Mouse (Mus musculus) embryonic fibroblast, embryonic 13.5 days (primary cell): ENCODE measurements around the gene Bag6. TPM values are rescaled to one million over a fixed set of nuclear protein-coding genes. Genes with fewer than 3 reads are reported as not detected.

Experiments used
- H3K27ac ChIP-seq: 2 replicates; pipeline ENCODE4 v1.5.1; 2012; ENCODE audit warnings: low read length, control low read depth, inconsistent platforms; ENCODE audit not compliant: insufficient read depth
- H3K4me1 ChIP-seq: 2 replicates; pipeline ENCODE4 v1.6.1; 2011; ENCODE audit warnings: low read length; ENCODE audit not compliant: control insufficient read depth, insufficient read depth
- H3K4me3 ChIP-seq: 2 replicates; pipeline ENCODE4 v1.5.1; 2011; ENCODE audit warnings: mild to moderate bottlenecking, control low read depth, low read length; ENCODE audit not compliant: insufficient read depth
- CTCF ChIP-seq: IDR thresholded peaks from 2 replicates; pipeline ENCODE4 v1.5.1; 2011; ENCODE audit warnings: mild to moderate bottlenecking, control low read depth, low read length, moderate library complexity, borderline replicate concordance; ENCODE audit not compliant: insufficient read depth
- POLR2A ChIP-seq: IDR thresholded peaks from 2 replicates; pipeline ENCODE4 v1.6.1; 2011; ENCODE audit warnings: low read depth, mild to moderate bottlenecking, control low read depth, low read length, moderate library complexity
- polyA plus RNA-seq: library from polyadenylated mRNA; stranded (reverse); fragments of >200 nt; gene quantifications from 2 replicates; pipeline ENCODE4 v1.2.4, GENCODE M21; 2011; ENCODE audit warnings: low read depth; ENCODE audit not compliant: missing spikeins, insufficient read length

Gene Bag6
- polyA plus RNA-seq, 1 experiment, result 196 TPM

DNA sequence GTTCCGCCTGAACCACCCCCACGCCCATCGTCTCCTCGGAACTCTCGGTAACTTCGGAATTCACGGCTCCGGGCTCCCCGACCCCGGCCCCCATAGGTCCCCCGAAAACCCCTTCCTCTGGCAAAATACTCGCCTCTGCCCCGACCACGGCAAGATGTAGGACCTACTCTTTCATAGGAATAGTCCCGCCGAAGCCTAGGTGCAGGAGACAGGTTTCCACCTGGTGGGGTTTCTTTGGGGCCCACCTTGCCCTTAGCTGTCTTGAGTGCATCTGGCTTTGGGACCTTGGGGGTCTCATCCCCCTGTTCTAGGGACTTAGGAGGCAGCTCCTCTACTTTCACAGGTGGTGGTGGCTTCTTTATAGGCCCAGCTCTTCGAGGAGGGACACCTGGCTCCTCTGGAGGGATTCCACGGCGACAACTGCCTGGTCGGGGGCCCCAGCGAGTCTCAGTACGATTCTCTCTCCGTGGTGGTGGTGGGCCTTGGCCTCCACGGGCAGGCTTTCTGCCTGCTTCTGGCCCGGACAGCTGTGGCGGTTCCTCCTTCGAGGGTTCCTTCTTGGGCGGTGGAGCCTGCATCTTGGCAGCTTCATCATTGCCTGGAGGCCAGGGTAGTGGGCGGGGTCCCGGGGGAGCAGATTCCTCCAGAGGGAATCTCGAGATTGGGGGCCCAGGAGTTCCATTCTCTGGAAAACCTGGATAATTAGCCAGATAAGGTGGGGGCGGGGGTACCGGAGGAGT lies 21.7 kb downstream of the Bag6 start:
- Histone ChIP-seq H3K4me3 (no peak overlapping the region), H3K4me1 (no peaks in the 10 kb centered on the region; the same call in 1 of the 2 replicates), H3K27ac (no peak overlapping the region)
- no peak for TF ChIP-seq CTCF
- no peak for TF ChIP-seq POLR2A

- H3K4me1 ChIP-seq, result no peaks in the 10 kb centered on the region; the same call in 1 of the 2 replicates
- TF ChIP-seq CTCF (no peak), POLR2A (no peak)
- no peak overlapping the region for H3K27ac ChIP-seq
- H3K4me3 ChIP-seq, result no peak overlapping the region
Measured at GRCm38 (mm10) chr17:35157254-35157653, 22.3 kb downstream of the Bag6 start.

- Histone ChIP-seq H3K27ac (no peak overlapping the region), H3K4me3 (no peak overlapping the region), H3K4me1 (no peaks in the 10 kb centered on the region; the same call in 1 of the 2 replicates)
- no peak for TF ChIP-seq CTCF
- no peak for TF ChIP-seq POLR2A
Measured at GRCm38 (mm10) chr17:35157661-35158175, 22.7 kb downstream of the Bag6 start.

- Histone ChIP-seq H3K4me3 (no peak overlapping the region), H3K27ac (no peak overlapping the region), H3K4me1 (no peaks in the 10 kb centered on the region; the same call in 1 of the 2 replicates)
- TF ChIP-seq POLR2A (no peak), CTCF (no peak)
Measured at GRCm38 (mm10) chr17:35158850-35159593, 24.0 kb downstream of the Bag6 start.

GRCm38 (mm10) chr17:35159638-35160037 lies 24.7 kb downstream of the Bag6 start:
- Histone ChIP-seq H3K4me3 (no peak overlapping the region), H3K4me1 (no peaks in the 10 kb centered on the region), H3K27ac (no peak overlapping the region)
- TF ChIP-seq POLR2A, result no peak
- TF ChIP-seq CTCF, result no peak

- Histone ChIP-seq H3K27ac (no peak overlapping the region), H3K4me1 (no peaks in the 10 kb centered on the region), H3K4me3 (no peak overlapping the region)
- TF ChIP-seq POLR2A, result no peak
- no peak for TF ChIP-seq CTCF
Measured at GRCm38 (mm10) chr17:35161421-35161820, 26.4 kb downstream of the Bag6 start.

DNA sequence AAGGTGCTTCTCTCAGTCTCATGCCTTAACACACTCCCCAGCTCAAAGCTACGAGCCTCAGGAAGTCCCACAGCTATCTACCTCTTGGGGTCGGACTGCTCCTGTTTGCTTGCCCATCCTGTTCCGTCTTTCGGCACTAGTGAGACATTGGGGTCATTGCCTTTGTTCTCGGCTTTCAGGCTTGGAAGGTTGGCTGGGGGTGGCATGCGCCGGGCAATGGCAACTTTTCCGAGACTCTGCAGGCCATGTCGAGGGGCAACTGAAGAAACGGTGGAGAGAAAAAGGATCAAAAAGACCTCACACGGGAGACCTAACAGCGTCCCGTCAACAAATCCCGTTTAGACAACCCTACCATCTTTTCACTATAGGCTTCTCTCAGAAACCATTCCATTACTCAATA lies 27.1 kb downstream of the Bag6 start:
- Histone ChIP-seq H3K4me1 (no peaks in the 10 kb centered on the region), H3K4me3 (peak overlapping the region; percentile 100), H3K27ac (no peak overlapping the region)
- no peak for TF ChIP-seq POLR2A
- no peak for TF ChIP-seq CTCF

DNA sequence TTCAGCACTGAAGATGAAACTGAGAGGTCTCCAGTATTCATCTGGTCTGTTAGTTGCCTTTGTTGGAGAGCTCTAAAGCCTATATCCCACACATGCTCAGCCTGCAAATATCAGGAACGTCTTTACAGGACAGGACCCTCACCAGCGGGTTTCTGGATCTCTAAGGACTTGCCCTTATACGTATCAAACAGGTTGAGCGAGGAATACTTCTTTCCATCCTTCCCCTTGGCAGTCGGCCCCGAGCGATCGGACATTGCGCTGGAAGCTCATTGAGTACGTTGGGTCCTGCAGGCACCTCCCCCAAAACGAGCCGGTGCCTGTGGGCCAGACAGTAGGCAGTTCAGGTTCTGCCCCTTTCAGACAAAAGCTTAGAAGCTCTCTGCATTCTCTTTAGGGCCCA lies 27.8 kb downstream of the Bag6 start:
- Histone ChIP-seq H3K4me3 (peak overlapping the region; percentile 100), H3K27ac (no peak overlapping the region), H3K4me1 (no peaks in the 10 kb centered on the region)
- TF ChIP-seq CTCF (no peak), POLR2A (no peak)

GRCm38 (mm10) chr17:35163326-35164081 lies 28.5 kb downstream of the Bag6 start:
- H3K4me3 ChIP-seq, result peak overlapping the region; percentile 100
- H3K27ac ChIP-seq, result peak overlapping the region; percentile 51
- H3K4me1 ChIP-seq, result no peaks in the 10 kb centered on the region
- no peak for TF ChIP-seq POLR2A
- no peak for TF ChIP-seq CTCF

DNA sequence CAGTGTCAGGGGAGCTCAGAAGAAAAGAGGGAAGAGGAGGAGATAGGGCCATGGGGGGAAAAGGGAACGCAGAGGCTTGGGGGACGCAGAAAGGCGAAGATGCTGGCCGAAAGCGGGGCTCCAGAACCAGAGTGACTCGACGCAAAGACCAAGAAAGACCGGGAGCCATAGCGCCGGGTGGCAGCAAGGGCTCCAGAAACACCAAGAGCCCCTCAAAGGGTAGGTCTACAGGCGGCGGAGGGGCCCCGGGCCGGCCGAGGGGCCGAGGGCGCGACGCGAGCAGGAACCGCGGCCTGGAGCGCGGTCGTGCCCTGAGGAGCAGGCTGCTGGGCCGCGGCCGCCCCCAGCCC lies 29.2 kb downstream of the Bag6 start:
- TF ChIP-seq CTCF, result no peak
- TF ChIP-seq POLR2A, result no peak

More for the DNA sequence above, 29.2 kb downstream of the Bag6 start:
- Histone ChIP-seq H3K4me1 (no peaks in the 10 kb centered on the region), H3K27ac (peak overlapping the region; percentile 51), H3K4me3 (peak overlapping the region; percentile 100)
